Mouse (Mus musculus): ENCODE data around the gene Casp4. TPM values are rescaled to one million over a fixed set of nuclear protein-coding genes. Genes with fewer than 3 reads are reported as not detected.
A peak's percentile ranks its signal among the peaks of the same experiment; 100 is the strongest.

Casp4 gene
- polyA plus RNA-seq, 1 experiment from 2014 or later: 0.68 TPM

- H3K9me3 ChIP-seq (replicated peaks): no peaks in the 10 kb centered on the region
- no peak overlapping the region for H3K9ac ChIP-seq
- H3K4me3 ChIP-seq (replicated peaks): no peak overlapping the region
- no peak for ATAC-seq (ENCODE audit: low read depth)
- no peak overlapping the region for H3K27ac ChIP-seq
- no peaks in the 10 kb centered on the region for H3K4me1 ChIP-seq (replicated peaks)
- 54% methylated on average over 4 of the region's 4 CpGs for WGBS (ENCODE audit: insufficient replicate concordance)
- H3K36me3 ChIP-seq: no peaks in the 10 kb centered on the region
- no peaks in the 10 kb centered on the region for H3K27me3 ChIP-seq
- H3K4me2 ChIP-seq: no peak overlapping the region
- DNase-seq: no peak
Measured at GRCm38 (mm10) chr9:5311435-5311834, 2.8 kb downstream of the Casp4 start.

DNA sequence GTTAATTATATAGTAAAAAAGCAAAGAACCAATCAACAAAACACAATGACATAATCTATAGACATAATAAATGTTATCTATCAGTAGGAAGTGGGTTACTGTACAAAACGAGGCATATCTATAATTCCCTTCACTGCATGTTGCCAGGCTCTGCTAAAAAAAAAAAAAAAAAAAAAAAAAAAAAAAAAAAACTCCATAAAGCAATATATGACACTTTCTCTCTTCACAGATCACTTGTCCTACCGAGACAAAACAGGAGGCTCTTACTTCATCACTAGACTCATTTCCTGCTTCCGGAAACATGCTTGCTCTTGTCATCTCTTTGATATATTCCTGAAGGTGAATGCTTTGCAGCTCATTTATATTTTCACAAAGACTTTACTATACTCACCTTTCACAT, 19.6 kb downstream of the Casp4 start:
- WGBS (ENCODE audit: insufficient replicate concordance): 39% methylated on average over 3 of the region's 3 CpGs
- no peak for DNase-seq
- no peaks in the 10 kb centered on the region for H3K9me3 ChIP-seq (replicated peaks)
- H3K36me3 ChIP-seq: no peaks in the 10 kb centered on the region
- no peak overlapping the region for H3K9ac ChIP-seq
- H3K4me2 ChIP-seq: no peak overlapping the region
- ATAC-seq (ENCODE audit: low read depth): no peak
- no peaks in the 10 kb centered on the region for H3K27me3 ChIP-seq
- no peak overlapping the region for H3K27ac ChIP-seq
- no peaks in the 10 kb centered on the region for H3K4me1 ChIP-seq (replicated peaks)
- no peak overlapping the region for H3K4me3 ChIP-seq (replicated peaks)

GRCm38 (mm10) chr9:5332441-5332840, 23.8 kb downstream of the Casp4 start:
- ATAC-seq (ENCODE audit: low read depth): no peak
- Histone ChIP-seq H3K27ac (no peak overlapping the region), H3K4me3 (replicated peaks) (no peak overlapping the region)

GRCm38 (mm10) chr9:5333422-5333821, 24.8 kb downstream of the Casp4 start:
- Histone ChIP-seq H3K9me3 (replicated peaks) (no peaks in the 10 kb centered on the region), H3K27ac (no peak overlapping the region), H3K4me3 (replicated peaks) (no peak overlapping the region), H3K36me3 (no peaks in the 10 kb centered on the region), H3K4me2 (no peak overlapping the region), H3K9ac (no peak overlapping the region), H3K4me1 (replicated peaks) (no peaks in the 10 kb centered on the region), H3K27me3 (no peaks in the 10 kb centered on the region)
- no peak for DNase-seq
- no peak for ATAC-seq (ENCODE audit: low read depth)
- WGBS (ENCODE audit: insufficient replicate concordance): 56% methylated on average over 1 of the region's 1 CpGs

More at GRCm38 (mm10) chr9:5332441-5332840, 23.8 kb downstream of the Casp4 start:
- no peaks in the 10 kb centered on the region for H3K27me3 ChIP-seq
- no peak for DNase-seq
- no peak overlapping the region for H3K4me2 ChIP-seq
- H3K4me1 ChIP-seq (replicated peaks): no peaks in the 10 kb centered on the region
- no peak overlapping the region for H3K9ac ChIP-seq
- no peaks in the 10 kb centered on the region for H3K9me3 ChIP-seq (replicated peaks)
- H3K36me3 ChIP-seq: no peaks in the 10 kb centered on the region

- no peak overlapping the region for H3K27ac ChIP-seq
- H3K4me3 ChIP-seq (replicated peaks): no peak overlapping the region
- peak; percentile 39; the same call in 1 of the 2 replicates for ATAC-seq (ENCODE audit: low read depth)
- no peak overlapping the region for H3K4me2 ChIP-seq
- H3K4me1 ChIP-seq (replicated peaks): no peaks in the 10 kb centered on the region
- DNase-seq: no peak
- no peaks in the 10 kb centered on the region for H3K27me3 ChIP-seq
- H3K9me3 ChIP-seq (replicated peaks): no peaks in the 10 kb centered on the region
- H3K9ac ChIP-seq: no peak overlapping the region
- no peaks in the 10 kb centered on the region for H3K36me3 ChIP-seq
- WGBS (ENCODE audit: insufficient replicate concordance): 23% methylated on average over 1 of the region's 1 CpGs
Measured at GRCm38 (mm10) chr9:5343092-5343491, 34.5 kb downstream of the Casp4 start.

- DNase-seq (no peak), ATAC-seq (ENCODE audit: low read depth) (no peak)
- Histone ChIP-seq H3K27me3 (no peaks in the 10 kb centered on the region), H3K9me3 (replicated peaks) (no peaks in the 10 kb centered on the region), H3K4me3 (replicated peaks) (no peak overlapping the region), H3K4me2 (no peak overlapping the region), H3K9ac (no peak overlapping the region), H3K27ac (no peak overlapping the region), H3K36me3 (no peaks in the 10 kb centered on the region), H3K4me1 (replicated peaks) (no peaks in the 10 kb centered on the region)
- 65% methylated on average over 4 of the region's 4 CpGs for WGBS (ENCODE audit: insufficient replicate concordance)
Measured at GRCm38 (mm10) chr9:5344090-5344489, 35.5 kb downstream of the Casp4 start.

DNA sequence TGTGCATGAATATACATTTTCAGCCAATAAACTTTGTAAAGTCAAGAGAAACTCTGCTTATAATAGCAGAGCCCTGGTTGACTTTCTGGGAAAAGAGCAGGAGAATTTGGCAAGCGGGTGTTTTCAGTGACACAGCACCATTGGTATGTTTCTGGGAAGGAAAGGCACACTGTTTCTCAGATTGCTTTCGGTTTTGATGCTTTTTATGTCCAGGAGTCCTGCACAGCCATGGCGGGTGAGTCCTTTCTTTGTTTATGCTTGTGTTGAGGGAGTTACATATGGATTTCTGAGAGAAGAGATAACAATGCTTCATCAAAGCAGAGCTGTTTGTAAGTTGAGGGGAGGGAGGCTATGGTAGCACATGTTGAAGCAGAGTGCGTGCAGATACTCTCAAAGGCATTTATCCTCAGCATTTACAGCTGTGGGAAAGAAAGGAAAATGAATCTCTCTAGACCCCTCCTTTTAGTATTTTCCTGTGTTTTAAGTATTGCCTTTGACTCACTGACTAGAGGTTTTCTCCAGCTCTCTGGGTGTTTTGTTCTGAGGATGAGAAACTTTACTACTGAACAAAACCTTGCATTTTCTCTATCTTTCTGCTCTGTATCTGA, 36.8 kb downstream of the Casp4 start, which contains the start of gene Casp12:
TSS of gene Casp12 (plus strand) at position 140 of the 608 bp plus-strand sequence.
- no peaks in the 10 kb centered on the region for H3K4me1 ChIP-seq (replicated peaks)
- ATAC-seq (ENCODE audit: low read depth): no peak
- H3K9me3 ChIP-seq (replicated peaks): no peaks in the 10 kb centered on the region
- no peaks in the 10 kb centered on the region for H3K36me3 ChIP-seq
- no peak within 1 kb of the TSS for H3K9ac ChIP-seq
- no peak within 1 kb of the TSS for H3K27ac ChIP-seq
- no peak within 1 kb of the TSS for H3K4me3 ChIP-seq (replicated peaks)
- WGBS (ENCODE audit: insufficient replicate concordance): 40% methylated on average over 4 of the region's 4 CpGs
- H3K27me3 ChIP-seq: no peaks in the 10 kb centered on the region
- DNase-seq: no peak
- H3K4me2 ChIP-seq: no peak within 1 kb of the TSS

GRCm38 (mm10) chr9:5347381-5347780, 38.8 kb downstream of the Casp4 start:
- no peak overlapping the region for H3K9ac ChIP-seq
- WGBS (ENCODE audit: insufficient replicate concordance): 31% methylated on average over 4 of the region's 4 CpGs

GRCm38 (mm10) chr9:5353673-5354072, 45.0 kb downstream of the Casp4 start:
- no peak overlapping the region for H3K9ac ChIP-seq
- no peak overlapping the region for H3K27ac ChIP-seq
- no peak for ATAC-seq (ENCODE audit: low read depth)
- no peak overlapping the region for H3K4me3 ChIP-seq (replicated peaks)
- no peaks in the 10 kb centered on the region for H3K4me1 ChIP-seq (replicated peaks)
- WGBS (ENCODE audit: insufficient replicate concordance): 58% methylated on average over 2 of the region's 2 CpGs
- no peaks in the 10 kb centered on the region for H3K9me3 ChIP-seq (replicated peaks)
- H3K27me3 ChIP-seq: no peaks in the 10 kb centered on the region
- no peak overlapping the region for H3K4me2 ChIP-seq
- DNase-seq: no peak
- H3K36me3 ChIP-seq: no peaks in the 10 kb centered on the region

More at GRCm38 (mm10) chr9:5347381-5347780, 38.8 kb downstream of the Casp4 start:
- no peaks in the 10 kb centered on the region for H3K4me1 ChIP-seq (replicated peaks)
- no peaks in the 10 kb centered on the region for H3K36me3 ChIP-seq
- no peaks in the 10 kb centered on the region for H3K9me3 ChIP-seq (replicated peaks)
- H3K4me3 ChIP-seq (replicated peaks): no peak overlapping the region
- DNase-seq (no peak), ATAC-seq (ENCODE audit: low read depth) (no peak)
- H3K27me3 ChIP-seq: no peaks in the 10 kb centered on the region
- H3K4me2 ChIP-seq: no peak overlapping the region
- H3K27ac ChIP-seq: no peak overlapping the region

- Histone ChIP-seq H3K4me3 (replicated peaks) (no peak overlapping the region), H3K4me1 (replicated peaks) (no peaks in the 10 kb centered on the region), H3K4me2 (no peak overlapping the region), H3K9ac (no peak overlapping the region), H3K27ac (no peak overlapping the region), H3K9me3 (replicated peaks) (no peaks in the 10 kb centered on the region), H3K27me3 (no peaks in the 10 kb centered on the region), H3K36me3 (no peaks in the 10 kb centered on the region)
- DNase-seq (no peak), ATAC-seq (ENCODE audit: low read depth) (no peak)
Measured at GRCm38 (mm10) chr9:5356801-5357200, 48.2 kb downstream of the Casp4 start.
